Mouse (Mus musculus) left cerebral cortex, postnatal 36 days (tissue): ENCODE measurements at regions not wholly inside any gene's neighbourhood (a gene's known extent, or its start where the extent isn't known, plus 50 kb on each side); places are given as distances from the start of the nearest gene placed in this dataset.
A peak's percentile ranks its signal among the peaks of the same experiment; 100 is the strongest.

ENCODE experiments used
- DNase-seq, 2 experiments: peaks; one replicate each; pipeline ENCODE4 v3.0.0; 2021 to 2022; ENCODE audit warnings: low spot score in 2 of 2, mixed read lengths in 1 of 2
- intact Hi-C: fragments of 180-260 bp; cut with DNase I; formaldehyde crosslinking; loops from one replicate; pipeline ENCODE4 v1.15.1; 2025

GRCm38 (mm10) chr4:95283789-95284188, 231.8 kb upstream of the Jun start:
- intact Hi-C loops, result no loop called here
- DNase-seq, result no peak

DNA sequence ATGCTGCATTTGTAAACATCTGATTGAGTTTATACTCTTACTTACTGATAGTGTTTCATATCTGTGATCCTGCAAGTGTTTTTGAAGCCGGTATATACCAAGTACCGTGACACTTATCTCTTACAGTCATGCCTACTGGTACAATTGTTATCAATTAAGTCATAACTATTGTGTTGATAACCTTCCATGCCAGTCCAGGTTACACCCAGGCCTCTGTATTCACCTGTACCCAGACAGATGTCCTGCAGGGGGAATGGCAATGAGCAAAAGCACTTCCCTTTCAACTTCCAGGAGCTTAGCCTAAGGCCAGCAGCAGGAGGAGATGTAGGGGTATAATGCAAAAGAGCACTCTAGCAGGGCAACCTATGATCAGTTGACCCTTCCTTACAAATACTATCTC, 232.2 kb upstream of the Jun start:
- no peak for DNase-seq
- intact Hi-C loops, result no loop called here

GRCm38 (mm10) chr4:95284696-95285095, 232.7 kb upstream of the Jun start:
- intact Hi-C loops, result no loop called here
- no peak for DNase-seq

GRCm38 (mm10) chr4:95290321-95290720, 238.3 kb upstream of the Jun start:
- DNase-seq, result no peak
- intact Hi-C loops, result loop anchor here (10.0 kb wide), 1 partner anchor 314 kb away; no protein-coding TSS in a partner anchor

GRCm38 (mm10) chr4:95294110-95294509, 242.1 kb upstream of the Jun start:
- DNase-seq, result no peak
- intact Hi-C loops, result loop anchor here (10.0 kb wide), 1 partner anchor 311 kb away; no protein-coding TSS in a partner anchor

GRCm38 (mm10) chr4:95301907-95302306, 249.9 kb upstream of the Jun start:
- intact Hi-C loops, result no loop called here
- DNase-seq, result no peak

DNA sequence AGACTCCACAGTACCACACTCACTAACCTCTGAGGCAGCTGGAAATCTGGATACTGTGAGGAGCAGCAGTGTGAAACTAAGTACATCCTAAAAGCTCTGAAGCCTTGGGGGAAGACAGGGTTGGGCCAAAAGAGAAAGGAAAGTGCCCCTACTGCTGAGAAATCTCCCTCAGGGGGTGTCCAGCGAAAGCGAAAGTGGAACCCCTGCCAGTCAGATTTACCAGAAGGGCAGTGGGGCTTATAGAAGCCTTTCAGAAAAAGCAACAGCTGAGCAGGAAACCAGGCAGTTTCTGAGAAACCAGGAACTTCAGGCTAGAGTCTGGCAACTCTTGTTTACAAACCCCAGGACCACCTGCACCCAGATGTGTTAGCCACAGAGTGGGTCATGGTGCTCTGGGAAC, 251.3 kb upstream of the Jun start:
- DNase-seq, result no peak

DNA sequence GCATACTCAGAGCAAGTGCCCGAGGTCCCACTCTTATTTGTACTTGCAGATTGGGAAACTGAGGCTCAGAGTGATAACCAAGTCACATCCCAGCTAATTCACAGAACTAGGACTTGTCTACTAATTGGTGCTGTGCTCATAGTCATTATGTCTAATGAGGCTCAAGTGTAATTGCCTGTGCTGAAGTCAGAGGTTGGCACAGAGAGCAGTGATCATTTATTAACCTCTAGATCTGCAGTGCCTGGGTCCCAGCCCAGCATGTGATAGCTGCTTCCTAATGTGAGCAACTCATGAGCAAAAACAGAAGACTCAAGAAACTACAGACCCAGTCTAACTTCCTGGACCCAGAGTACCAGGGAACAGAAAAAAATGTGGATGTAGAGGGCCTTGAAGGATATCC, 252.0 kb upstream of the Jun start:
- intact Hi-C loops, result no loop called here
- no peak for DNase-seq

More for the DNA sequence above, 251.3 kb upstream of the Jun start:
- intact Hi-C loops, result no loop called here

DNA sequence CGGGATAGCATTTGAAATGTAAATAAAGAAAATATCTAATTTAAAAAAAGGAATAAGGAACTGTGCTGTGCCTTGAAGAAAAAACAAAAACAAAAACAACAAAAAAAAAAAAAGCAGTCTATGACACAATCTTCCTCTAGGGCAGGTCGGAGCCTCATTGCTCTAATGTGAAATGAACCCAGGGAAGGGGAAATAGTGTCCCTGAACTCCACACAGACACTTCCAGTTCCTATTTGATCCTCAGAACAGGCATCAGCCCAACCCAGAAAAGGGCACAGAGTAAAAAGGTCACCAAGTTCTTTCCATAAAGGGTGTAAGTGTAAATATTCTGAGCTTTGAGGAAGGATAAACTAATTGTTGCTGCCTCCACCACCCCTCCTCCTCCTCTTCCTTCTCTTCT, 250.2 kb upstream of the Fggy start:
- intact Hi-C loops, result no loop called here
- DNase-seq, result no peak

DNA sequence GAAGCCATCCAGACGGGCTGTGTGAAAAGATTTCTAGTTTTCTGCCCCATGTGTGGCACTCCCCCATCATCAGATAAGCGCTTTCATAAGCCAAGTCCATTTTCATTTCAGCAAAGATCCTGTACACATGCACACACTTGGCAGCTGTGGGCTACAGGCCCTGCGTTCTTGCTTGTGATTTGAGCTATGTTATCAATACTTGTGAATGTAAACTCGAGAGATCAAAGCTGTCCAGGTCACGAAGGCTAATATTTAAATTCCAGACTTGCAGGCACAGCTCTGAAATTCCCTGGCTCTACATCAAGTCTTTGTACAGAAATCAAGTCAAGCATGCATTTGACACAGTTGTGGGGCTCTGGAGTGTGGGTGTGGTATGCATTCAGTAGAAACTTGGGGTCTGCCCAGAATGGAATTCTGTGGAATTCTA, 248.8 kb upstream of the Fggy start:
- DNase-seq, result no peak
- intact Hi-C loops, result no loop called here

GRCm38 (mm10) chr4:95310410-95310809, 246.9 kb upstream of the Fggy start:
- DNase-seq, result no peak
- intact Hi-C loops, result no loop called here

GRCm38 (mm10) chr4:95317821-95318290, 239.5 kb upstream of the Fggy start:
- intact Hi-C loops, result no loop called here
- DNase-seq, result no peak

- intact Hi-C loops, result no loop called here
- no peak for DNase-seq
Observed at GRCm38 (mm10) chr4:95318561-95318960, 238.7 kb upstream of the Fggy start.

DNA sequence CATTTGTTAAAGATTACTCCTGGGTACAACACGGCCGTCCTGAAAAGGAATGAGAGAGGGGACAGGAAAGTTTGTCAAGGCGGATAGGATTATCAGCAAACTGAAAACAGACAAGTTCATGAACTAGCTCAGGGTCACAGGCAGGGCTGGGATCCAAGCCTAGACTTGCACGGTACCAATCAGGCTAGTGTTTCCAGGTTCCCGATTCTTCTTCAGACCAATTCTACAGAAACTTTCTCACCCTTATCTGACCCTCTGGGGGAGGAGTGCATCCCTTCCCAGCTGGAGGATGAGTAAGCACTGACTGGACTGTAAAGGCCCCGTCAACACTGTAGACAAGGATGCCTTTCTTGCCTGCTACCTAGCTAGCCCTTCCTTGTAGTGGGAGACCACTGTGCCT, 238.3 kb upstream of the Fggy start:
- DNase-seq, result no peak
- intact Hi-C loops, result no loop called here

DNA sequence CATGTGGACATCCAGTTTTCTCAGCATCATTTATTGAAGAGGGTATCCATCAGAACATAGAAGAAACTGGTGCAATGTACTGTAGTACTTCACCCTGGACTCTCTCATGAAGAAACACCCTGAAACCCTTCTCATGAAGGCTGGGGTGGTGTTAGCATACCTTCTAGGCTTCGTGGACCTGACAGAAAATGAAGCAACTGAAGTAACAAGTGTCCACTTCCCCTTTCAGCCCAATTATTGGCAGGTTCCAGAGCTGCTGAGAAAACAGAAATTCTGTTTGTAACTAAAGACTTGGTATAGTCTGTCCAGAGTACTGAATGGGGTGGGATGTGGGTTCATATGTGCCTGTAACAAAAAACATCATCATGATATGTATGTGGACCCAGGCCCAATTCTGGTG, 231.4 kb upstream of the Fggy start:
- intact Hi-C loops, result no loop called here
- DNase-seq, result no peak

GRCm38 (mm10) chr4:95339822-95340221, 217.5 kb upstream of the Fggy start:
- no peak for DNase-seq
- intact Hi-C loops, result no loop called here

- DNase-seq, result no peak
- intact Hi-C loops, result no loop called here
Observed at GRCm38 (mm10) chr4:95340926-95341325, 216.4 kb upstream of the Fggy start.

GRCm38 (mm10) chr4:95346722-95347197, 210.5 kb upstream of the Fggy start:
- intact Hi-C loops, result no loop called here
- peak; percentile 9 to 10 for DNase-seq

DNA sequence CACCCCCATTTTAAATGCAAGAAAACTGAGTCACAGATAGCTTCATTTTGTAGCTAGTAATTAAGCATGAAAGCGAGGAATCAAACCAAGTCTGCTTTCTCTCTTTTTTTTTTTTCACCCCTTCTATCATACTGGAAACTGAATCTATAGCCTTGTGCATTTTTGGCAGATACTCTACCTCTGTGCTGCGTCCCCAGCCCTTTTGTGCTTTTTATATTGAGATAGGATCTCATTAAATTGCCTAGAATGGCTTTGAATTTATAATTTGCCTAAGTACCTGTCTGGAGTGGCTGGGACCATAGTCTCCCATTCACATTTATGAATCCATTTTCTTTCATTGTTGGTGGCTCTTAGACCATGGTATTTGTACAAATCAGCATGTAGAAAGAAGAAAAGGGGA, 209.9 kb upstream of the Fggy start:
- no peak for DNase-seq
- intact Hi-C loops, result no loop called here

GRCm38 (mm10) chr4:95348405-95349123, 208.7 kb upstream of the Fggy start:
- intact Hi-C loops, result no loop called here
- DNase-seq, result no peak

- DNase-seq, result no peak
- intact Hi-C loops, result no loop called here
Observed at GRCm38 (mm10) chr4:95353894-95354319, 203.4 kb upstream of the Fggy start.

GRCm38 (mm10) chr4:95358674-95359073, 198.6 kb upstream of the Fggy start:
- intact Hi-C loops, result no loop called here
- DNase-seq, result no peak
